Mouse (Mus musculus) CD4-positive helper T cell, adult 2 months (primary cell): ENCODE measurements around the gene Iqcg.
"Not testable (repeated sequence)": the region's sequence is repeated elsewhere in the genome, so short reads cannot be mapped to it uniquely, and the experiment has no call there.

Experiments used
- DNase-seq: peaks from one replicate; pipeline ENCODE4 v3.0.0-alpha.2; 2012; ENCODE audit warnings: low read depth, missing footprints, low spot score

Iqcg gene

DNA sequence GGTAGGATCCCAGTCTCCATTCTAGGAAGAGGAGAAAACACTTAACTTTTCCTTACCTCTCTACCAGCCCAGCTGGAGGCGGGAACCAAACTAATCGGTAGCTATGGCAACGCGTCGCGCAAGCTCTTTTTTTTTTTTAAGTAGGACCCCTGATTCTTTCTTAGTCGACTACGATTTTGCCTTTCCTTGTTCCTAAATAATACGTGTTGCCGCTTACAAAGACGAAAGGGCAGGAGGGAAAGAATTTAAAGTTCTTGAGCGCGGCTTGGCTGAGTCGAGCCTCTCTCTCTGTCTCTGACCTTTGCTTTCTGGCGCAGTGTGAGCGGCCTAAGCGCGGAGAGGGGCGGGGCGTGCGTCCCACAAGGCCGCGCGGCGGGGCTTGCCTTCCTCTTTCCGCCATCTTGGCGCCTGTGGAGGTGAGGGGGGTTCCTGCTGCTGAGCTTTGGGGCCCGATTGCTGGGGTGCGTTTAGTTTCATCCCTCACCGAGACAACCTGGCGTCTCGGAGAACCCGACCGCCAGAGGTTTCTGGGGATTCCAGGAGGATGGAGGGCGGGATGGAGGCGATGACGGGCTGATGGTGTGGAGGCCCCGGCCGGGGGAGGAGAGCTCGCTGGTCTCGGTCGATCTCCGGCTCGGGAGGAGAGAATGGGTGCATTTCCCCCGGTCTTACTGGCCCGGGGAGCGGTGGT is at the start of gene Iqcg, which contains the start of gene Rpl35a:
Gene Iqcg, minus strand, starts transcription at position 124 of the 691 bp plus-strand sequence.
Gene Rpl35a, plus strand, starts transcription at position 359 of the 691 bp plus-strand sequence.
- DNase-seq, result peak; percentile 92

GRCm38 (mm10) chr16:33085666-33086065 is 29.6 kb upstream of the Iqcg start:
- no peak for DNase-seq

DNA sequence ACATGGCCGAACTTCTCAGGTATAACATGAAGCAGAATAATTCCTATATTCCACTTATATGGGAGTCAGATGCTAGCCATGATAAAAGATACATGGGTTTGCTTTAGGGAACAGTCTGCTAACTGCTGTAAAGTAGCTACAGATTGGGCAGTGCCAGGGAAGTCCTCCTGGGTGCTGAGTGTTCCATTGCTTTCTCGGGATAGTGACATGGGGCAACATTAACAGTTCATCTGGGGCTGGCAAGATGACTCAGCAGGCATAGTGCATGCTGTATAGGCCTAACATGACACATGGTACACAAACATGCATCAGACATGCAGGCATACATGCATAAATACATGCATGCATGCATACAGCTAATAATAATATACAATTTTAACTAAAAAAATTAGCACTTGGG is 28.0 kb upstream of the Iqcg start:
- DNase-seq, result no peak

GRCm38 (mm10) chr16:33082951-33083350 is 26.9 kb upstream of the Iqcg start:
- DNase-seq, result no peak

- DNase-seq, result no peak
These were observed 24.0 kb upstream of the Iqcg start for GRCm38 (mm10) chr16:33080063-33080462.

GRCm38 (mm10) chr16:33077069-33077627 is 21.1 kb upstream of the Iqcg start:
- no peak for DNase-seq

GRCm38 (mm10) chr16:33076078-33076477 is 20.1 kb upstream of the Iqcg start:
- no peak for DNase-seq

DNA sequence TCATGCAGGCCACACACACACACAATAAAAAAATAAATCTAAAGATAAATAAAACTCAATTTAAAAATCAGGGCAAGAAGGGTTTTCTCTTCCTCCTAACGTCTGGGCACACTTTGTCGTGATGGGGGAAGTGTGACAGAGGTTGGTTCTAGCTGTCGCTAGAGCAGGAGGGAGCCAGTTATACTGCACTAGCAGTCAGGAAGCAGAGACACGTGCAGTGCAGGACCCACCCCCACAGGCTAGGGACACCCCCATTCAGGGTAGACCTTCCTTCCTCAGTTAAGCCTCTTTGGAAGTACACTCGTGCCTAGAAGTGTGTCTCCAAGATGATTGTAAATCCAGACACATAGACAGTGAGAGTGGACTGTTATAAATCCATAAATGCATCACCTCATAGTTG is 18.9 kb upstream of the Iqcg start:
- DNase-seq, result no peak

DNA sequence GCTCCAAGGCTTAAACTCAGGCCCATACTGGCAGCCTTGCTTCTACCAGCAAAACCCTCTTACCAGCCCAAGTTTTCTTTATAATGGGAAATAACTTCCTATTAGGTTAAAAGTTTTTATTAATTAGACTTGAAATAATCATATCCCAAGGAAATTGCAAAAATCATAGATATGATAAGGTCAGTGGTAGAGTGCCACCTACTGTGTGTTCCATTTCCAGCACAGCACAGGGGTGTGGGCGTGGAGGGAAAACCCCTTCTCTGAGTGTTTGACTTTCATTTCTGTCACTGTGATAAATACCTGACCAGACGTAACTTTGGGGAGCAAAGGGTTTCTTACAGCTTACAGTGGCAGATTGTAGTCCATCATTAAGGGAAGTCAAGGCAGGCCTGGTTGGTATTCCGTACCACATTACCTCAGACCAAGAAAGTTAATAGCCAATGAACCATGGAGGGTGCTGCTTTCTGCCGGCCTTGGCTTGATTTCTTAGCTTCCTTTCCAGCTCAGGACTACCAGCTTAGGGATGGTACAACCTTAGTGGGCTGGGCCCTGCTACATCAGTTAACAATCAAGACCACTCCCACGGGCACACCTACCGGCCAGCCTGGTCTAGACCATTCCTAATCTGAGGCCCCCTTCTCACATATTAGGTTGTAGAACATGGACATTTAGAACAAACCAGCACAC is 17.0 kb upstream of the Iqcg start:
- peak; percentile 73 for DNase-seq

DNA sequence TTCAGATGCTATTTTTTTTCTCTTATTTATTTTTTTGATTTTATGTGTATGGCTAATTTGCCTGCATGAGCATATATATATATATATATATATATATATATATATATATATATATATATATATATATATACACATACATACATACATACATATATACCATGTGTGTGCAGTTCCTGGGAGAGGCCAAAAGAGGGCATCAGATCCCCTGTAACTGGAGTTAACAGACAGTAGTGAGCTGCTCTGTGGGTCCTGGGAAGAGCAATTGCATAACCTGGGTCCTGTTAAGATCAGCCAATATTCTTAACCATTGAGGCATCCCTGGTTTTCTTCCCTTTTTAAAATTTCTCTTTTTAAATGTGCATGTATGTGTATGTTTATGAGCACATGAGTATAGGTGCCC is 14.9 kb upstream of the Iqcg start:
- no peak for DNase-seq

GRCm38 (mm10) chr16:33064636-33065035 is 8.6 kb upstream of the Iqcg start:
- DNase-seq, result no peak

DNA sequence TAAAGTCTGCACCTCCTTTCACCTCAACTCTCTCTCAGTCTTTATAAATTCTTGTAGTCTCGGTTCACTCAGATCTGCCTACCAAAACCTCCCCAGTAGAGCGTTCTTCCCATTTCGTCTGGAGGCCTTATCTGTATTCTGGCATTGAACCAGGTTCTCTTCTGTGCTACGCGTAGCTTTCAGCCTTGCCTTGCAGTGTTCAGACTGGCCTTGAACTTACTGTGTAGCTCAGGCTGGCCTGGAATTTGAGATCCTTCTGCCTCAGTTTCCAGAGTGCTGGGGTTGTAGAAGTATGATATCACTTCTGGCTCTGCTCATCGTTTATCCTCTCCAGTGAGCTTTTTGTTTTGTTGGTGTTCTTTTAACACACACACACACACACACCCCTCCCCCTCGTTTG is 7.2 kb upstream of the Iqcg start:
- DNase-seq, result no peak

GRCm38 (mm10) chr16:33062682-33063131 is 6.7 kb upstream of the Iqcg start:
- no peak for DNase-seq

DNA sequence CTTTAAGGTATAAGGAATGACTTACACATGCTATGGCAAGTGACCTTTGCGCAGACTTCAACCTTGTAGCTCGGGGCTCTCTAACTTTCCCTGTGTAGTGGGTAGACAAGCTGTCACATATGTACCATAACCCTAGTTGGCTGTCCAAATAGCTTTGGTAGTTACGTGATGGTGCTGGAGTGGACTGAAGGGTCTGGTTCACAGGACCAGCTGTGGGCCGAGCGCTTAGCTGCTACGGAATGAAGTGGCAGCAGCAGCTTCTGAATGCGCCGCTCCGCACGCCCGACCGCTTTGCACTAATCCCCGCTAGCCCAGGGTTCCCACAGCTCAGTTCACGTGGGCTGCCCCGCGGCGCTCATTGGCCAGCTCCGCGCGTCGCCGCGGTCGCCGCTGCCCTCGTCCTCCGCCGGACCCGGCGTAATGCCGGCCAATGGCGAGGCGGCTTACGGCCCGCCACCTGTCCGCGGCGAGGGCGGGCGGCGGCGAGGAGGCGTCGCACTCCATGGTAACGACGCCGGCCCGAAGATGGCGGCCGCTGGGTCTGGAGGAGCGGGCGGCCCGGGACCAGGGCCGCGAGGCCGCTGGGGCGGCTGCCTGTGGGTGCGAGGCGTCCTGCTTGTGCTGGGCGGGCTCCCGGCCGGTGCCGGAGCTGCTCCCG is 6.1 kb upstream of the Iqcg start, which contains the start of gene Lmln:
Gene Lmln, plus strand, starts transcription at position 498 of the 658 bp plus-strand sequence.
- peak; percentile 84 for DNase-seq

DNA sequence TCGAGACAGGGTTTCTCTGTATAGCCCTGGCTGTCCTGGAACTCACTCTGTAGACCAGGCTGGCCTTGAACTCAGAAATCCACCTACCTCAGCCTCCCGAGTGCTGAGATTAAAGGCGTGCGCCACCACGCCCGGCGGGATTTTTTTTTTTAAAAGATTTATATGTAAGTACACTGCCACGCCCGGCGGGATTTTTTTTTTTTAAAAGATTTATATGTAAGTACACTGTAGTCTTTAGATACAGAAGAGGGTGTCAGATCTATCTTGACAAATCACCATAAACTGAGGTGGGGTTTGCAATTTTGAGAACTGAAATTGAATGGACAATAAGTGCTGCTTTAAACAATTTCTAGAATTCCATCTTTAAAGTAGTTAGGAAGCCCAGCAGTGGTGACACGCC is 5.4 kb upstream of the Iqcg start:
- peak; percentile 39 for DNase-seq

DNA sequence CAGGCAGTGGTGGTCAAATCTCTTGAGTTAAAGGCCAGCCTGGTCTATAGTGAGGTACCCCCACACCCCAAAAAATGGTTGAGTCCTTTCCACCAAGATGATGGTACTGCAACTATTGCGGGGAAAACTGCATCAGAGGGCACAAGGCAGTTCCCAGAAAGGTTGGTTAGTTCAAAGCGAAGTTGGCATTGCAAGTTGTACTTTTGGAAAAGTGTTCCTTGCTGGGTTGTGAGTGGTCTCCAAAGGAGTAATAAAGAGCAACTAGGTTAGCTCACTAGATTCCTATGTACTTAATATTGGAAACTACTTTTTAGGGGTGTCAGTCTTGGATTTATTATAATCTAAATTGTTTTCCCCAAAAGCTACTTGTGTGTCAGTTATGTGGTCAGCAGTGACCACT is 4.9 kb upstream of the Iqcg start:
- no peak for DNase-seq

DNA sequence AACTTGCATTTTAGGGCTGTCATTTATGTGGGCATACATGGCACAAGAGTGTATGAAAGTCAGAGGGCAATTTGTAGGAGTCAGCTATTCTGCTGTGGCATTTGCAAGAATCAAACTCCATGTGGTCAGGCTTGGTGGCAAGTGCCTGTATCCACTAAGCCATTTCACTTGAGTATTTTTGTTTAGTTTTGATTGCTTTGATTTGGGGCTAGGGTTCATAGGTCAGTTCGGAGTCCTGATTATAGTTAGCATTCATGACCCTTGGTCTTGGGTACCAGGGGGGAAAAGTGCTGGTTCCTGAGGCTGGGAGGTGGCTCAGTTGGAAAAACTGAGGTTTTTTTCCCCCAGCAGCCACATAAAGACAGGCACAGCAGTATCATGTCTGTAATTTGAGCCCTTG is 3.5 kb upstream of the Iqcg start:
- DNase-seq, result no peak

GRCm38 (mm10) chr16:33058656-33059055 is 2.6 kb upstream of the Iqcg start:
- not testable (repeated sequence) for DNase-seq

DNA sequence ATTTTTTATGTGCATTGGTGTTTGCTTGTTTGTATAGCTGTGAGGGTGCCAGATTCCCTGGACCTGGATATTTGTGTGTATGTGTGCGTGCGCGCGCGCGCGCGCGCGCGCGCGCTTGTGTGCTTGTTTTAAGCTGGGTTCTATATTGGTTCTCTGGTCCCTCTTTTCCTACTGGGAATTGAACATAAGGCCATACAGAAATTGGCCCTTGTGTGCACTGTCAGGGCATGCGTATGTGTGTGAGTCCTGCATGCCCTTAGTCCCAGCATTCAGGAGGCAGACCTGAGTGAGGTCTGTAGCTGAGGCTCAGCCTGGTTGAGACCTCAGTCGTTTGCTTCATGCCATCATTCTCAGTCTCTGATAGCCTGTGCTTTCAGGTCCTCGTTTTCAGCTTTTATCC is 2.0 kb upstream of the Iqcg start:
- no peak for DNase-seq

DNA sequence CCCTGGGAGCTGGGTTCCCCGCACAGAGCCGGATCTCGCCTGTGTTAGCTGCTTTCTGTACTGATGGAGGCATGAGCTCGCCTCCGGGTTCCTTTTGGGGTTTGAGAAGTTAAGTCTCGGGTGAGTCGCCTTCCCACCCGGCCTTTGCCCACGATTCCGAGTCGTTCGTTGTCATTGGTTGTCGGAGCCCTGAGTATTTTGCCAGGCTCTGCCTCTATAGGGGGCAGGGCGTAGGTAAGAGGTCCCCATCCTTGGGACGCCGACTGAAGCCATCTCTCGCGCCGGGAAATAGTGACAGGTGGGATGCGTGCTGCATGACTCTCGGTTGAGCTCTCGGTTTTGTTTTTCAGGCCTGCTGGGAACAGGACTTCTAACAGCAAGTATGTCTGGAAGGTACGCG is 768 bp upstream of the Iqcg start:
- no peak for DNase-seq

GRCm38 (mm10) chr16:33055655-33056054 is 363 bp downstream of the Iqcg start:
- no peak for DNase-seq

GRCm38 (mm10) chr16:33054927-33055326 is 1.1 kb downstream of the Iqcg start:
- DNase-seq, result not testable (repeated sequence)
